Mouse (Mus musculus) gastrocnemius, postnatal 25 days (tissue): ENCODE results near the gene Farsa. TPM values are rescaled to one million over a fixed set of nuclear protein-coding genes. Genes with fewer than 3 reads are reported as not detected.
"Not testable (repeated sequence)": the region's sequence is repeated elsewhere in the genome, so short reads cannot be mapped to it uniquely, and the experiment has no call there.

ENCODE experiments used
- DNase-seq: peaks from one replicate; pipeline ENCODE4 v3.0.0; 2022
- total RNA-seq, 2 experiments: library from RNA; stranded (reverse); gene quantifications; 1 replicate in 1 of 2; 2 replicates in 1 of 2; pipeline ENCODE4 v1.2.3; 2021

Gene Farsa
- total RNA-seq, 2 experiments from 2014 or later, result 21.2 to 24.2 TPM

- no peak for DNase-seq
Measured at GRCm38 (mm10) chr8:84874339-84874738, 17.6 kb downstream of the Farsa start.

- no peak for DNase-seq
Measured at GRCm38 (mm10) chr8:84877297-84878035, 20.7 kb downstream of the Farsa start.

GRCm38 (mm10) chr8:84878915-84879314, 22.1 kb downstream of the Farsa start:
- DNase-seq, result no peak

- no peak for DNase-seq
Measured at GRCm38 (mm10) chr8:84884728-84885127, 27.9 kb downstream of the Farsa start.

GRCm38 (mm10) chr8:84888280-84888679, 31.5 kb downstream of the Farsa start:
- no peak for DNase-seq

- no peak for DNase-seq
Measured at GRCm38 (mm10) chr8:84889141-84889540, 32.4 kb downstream of the Farsa start.

GRCm38 (mm10) chr8:84892993-84893708, 36.4 kb downstream of the Farsa start:
- no peak for DNase-seq

- DNase-seq, result peak; percentile 94
Measured at GRCm38 (mm10) chr8:84893709-84894134, 36.9 kb downstream of the Farsa start, which contains the start of gene Gcdh. Gcdh (minus strand) TSS chr8:84893921.

GRCm38 (mm10) chr8:84895963-84896362, 39.2 kb downstream of the Farsa start:
- DNase-seq, result no peak

- no peak for DNase-seq
Measured at GRCm38 (mm10) chr8:84901071-84901470, 44.3 kb downstream of the Farsa start.

GRCm38 (mm10) chr8:84901752-84902151, 45.0 kb downstream of the Farsa start, which contains the start of gene Klf1:
Klf1 (plus strand) TSS chr8:84901928.
- no peak for DNase-seq

GRCm38 (mm10) chr8:84902367-84902919, 45.7 kb downstream of the Farsa start:
- DNase-seq, result no peak

GRCm38 (mm10) chr8:84902920-84903661, 46.3 kb downstream of the Farsa start:
- DNase-seq, result peak; percentile 88

GRCm38 (mm10) chr8:84904351-84904750, 47.6 kb downstream of the Farsa start:
- no peak for DNase-seq

GRCm38 (mm10) chr8:84907037-84907436, 50.2 kb downstream of the Farsa start:
- DNase-seq, result no peak

GRCm38 (mm10) chr8:84907493-84907892, 50.7 kb downstream of the Farsa start:
- DNase-seq, result no peak

GRCm38 (mm10) chr8:84907979-84908378, 51.2 kb downstream of the Farsa start:
- not testable (repeated sequence) for DNase-seq

- peak; percentile 96 for DNase-seq
Measured at GRCm38 (mm10) chr8:84908421-84909161, 51.8 kb downstream of the Farsa start, which contains the start of gene Dnase2a. Dnase2a (plus strand) TSS chr8:84908560.

GRCm38 (mm10) chr8:84909162-84909767, 52.5 kb downstream of the Farsa start:
- no peak for DNase-seq

GRCm38 (mm10) chr8:84909949-84910348, 53.2 kb downstream of the Farsa start:
- no peak for DNase-seq

- no peak for DNase-seq
Measured at GRCm38 (mm10) chr8:84910551-84910950, 53.8 kb downstream of the Farsa start.
